Mouse (Mus musculus): ENCODE measurements around the gene Rassf8.

DNA sequence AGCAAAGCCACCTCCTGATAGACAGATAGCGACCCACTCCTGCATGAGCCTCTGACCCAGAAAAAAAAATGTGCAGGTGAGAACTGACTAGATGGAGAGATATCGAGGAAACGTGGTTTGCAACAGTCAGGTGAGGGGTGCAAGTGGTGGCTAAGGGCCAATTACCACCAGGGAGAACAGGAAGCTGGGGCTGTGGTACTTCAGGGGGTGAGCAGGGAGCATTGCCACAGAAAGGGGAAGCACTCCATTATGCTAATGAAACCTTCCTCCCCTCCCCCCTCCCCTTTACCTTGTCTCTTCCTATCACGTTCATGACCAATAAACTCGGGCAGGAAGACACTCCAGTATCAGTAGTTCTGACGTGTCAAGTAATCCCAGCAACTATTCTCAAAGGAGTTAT, 88.8 kb downstream of the Rassf8 start:
- TF ChIP-seq CTCF (IDR thresholded peaks at IDR 0.05; ENCODE audit: control insufficient read depth, insufficient read depth, insufficient replicate concordance, low read depth, low read length) (no peak), POLR2A (IDR thresholded peaks at IDR 0.05; ENCODE audit: control insufficient read depth, low read depth, low read length) (no peak)

Measured in testis, adult 2 months (tissue).